Mouse (Mus musculus) erythroblast, embryonic 14.5 days (primary cell): ENCODE results near the gene Dnaja3. TPM values are rescaled to one million over a fixed set of nuclear protein-coding genes. Genes with fewer than 3 reads are reported as not detected.

Source experiments
- H3K27me3 ChIP-seq: 2 replicates; pipeline ENCODE4 v1.6.1; 2012; ENCODE audit warnings: inconsistent platforms; ENCODE audit not compliant: control insufficient read depth
- H3K36me3 ChIP-seq: 2 replicates; pipeline ENCODE4 v1.6.1; 2012; ENCODE audit warnings: mild to moderate bottlenecking, inconsistent platforms; ENCODE audit not compliant: control insufficient read depth
- H3K4me1 ChIP-seq: 2 replicates; pipeline ENCODE4 v1.6.1; 2012; ENCODE audit warnings: inconsistent platforms; ENCODE audit not compliant: control insufficient read depth
- H3K4me3 ChIP-seq: replicated peaks from 2 replicates; pipeline ENCODE3; 2012; ENCODE audit warnings: moderate library complexity, mild to moderate bottlenecking, inconsistent platforms
- H3K9me3 ChIP-seq: 2 replicates; pipeline ENCODE4 v1.6.1; 2012; ENCODE audit warnings: low read length, inconsistent platforms, mixed read lengths; ENCODE audit not compliant: control insufficient read depth
- GATA1 ChIP-seq: IDR thresholded peaks from 2 replicates; pipeline ENCODE4 v1.6.1; 2012; ENCODE audit warnings: low read length, inconsistent platforms, mixed read lengths
- TAL1 ChIP-seq: IDR thresholded peaks from 3 replicates; pipeline ENCODE4 v1.6.1; 2012; ENCODE audit warnings: low read length, inconsistent platforms, mixed read lengths
- polyA plus RNA-seq: library from polyadenylated mRNA; stranded (reverse); fragments of >175 nt; gene quantifications from 2 replicates; pipeline ENCODE4 v1.2.3, GENCODE M21; 2012

Gene Dnaja3
- polyA plus RNA-seq, 1 experiment, result 0.66 TPM

GRCm38 (mm10) chr16:4605514-4606131 is 34.2 kb upstream of the Dnaja3 start:
- Histone ChIP-seq H3K36me3 (no peaks in the 10 kb centered on the region; the same call in 1 of the 2 replicates), H3K4me1 (peaks cover 28% of the 10 kb centered on the region), H3K4me3 (no peak overlapping the region), H3K27me3 (no peaks in the 10 kb centered on the region), H3K9me3 (no peaks in the 10 kb centered on the region)
- TF ChIP-seq TAL1 (no peak), GATA1 (no peak)

- Histone ChIP-seq H3K9me3 (no peaks in the 10 kb centered on the region), H3K4me3 (no peak overlapping the region), H3K27me3 (no peaks in the 10 kb centered on the region), H3K36me3 (peaks cover 5% of the 10 kb centered on the region; the same call in 1 of the 2 replicates), H3K4me1 (peaks cover 23% of the 10 kb centered on the region)
- TF ChIP-seq TAL1, result no peak
- no peak for TF ChIP-seq GATA1
These were observed 33.2 kb upstream of the Dnaja3 start for GRCm38 (mm10) chr16:4606431-4607084.

DNA sequence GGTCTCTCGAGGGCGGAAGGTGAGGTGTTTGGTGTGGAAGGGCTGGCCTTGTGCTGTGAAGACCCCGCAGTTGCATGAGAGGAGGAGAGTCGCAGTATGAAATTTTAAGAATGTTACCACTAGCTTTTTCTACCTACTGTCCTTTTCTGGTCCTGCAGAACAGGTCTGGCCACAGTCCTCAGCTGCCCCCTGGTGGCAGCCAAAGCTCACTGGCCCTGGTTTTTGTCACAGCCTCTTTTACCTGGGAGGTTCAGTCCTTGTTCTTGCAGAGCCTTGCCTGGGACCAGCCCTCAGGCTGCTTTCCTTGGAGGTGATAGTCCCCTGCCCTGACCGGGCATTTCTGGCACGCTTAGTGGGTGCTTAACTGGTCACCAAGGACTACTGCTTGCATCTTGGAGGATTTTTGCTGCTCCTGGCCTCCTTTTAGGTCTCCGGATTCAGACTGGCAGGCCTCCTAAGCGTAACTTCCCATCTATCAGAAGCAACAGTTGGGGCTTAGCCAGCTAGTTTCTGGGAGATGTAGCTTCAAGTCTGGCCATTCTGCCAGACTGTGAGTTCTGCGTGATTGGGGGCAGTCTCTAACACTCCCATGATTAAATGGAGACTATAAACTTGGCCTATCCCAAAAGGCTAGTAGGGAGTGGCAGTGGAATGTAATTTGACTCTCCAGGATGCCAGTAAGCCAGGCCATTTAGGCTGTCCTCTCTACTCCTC is 31.8 kb upstream of the Dnaja3 start:
- TF ChIP-seq GATA1, result no peak
- TF ChIP-seq TAL1, result no peak
- no peaks in the 10 kb centered on the region for H3K9me3 ChIP-seq
- no peak overlapping the region for H3K4me3 ChIP-seq
- H3K4me1 ChIP-seq, result peaks cover 15% of the 10 kb centered on the region
- H3K27me3 ChIP-seq, result no peaks in the 10 kb centered on the region
- H3K36me3 ChIP-seq, result peaks cover 11% of the 10 kb centered on the region; the same call in 1 of the 2 replicates

GRCm38 (mm10) chr16:4608532-4609059 is 31.2 kb upstream of the Dnaja3 start:
- TF ChIP-seq TAL1 (no peak), GATA1 (no peak)
- no peaks in the 10 kb centered on the region for H3K9me3 ChIP-seq
- no peak overlapping the region for H3K4me3 ChIP-seq
- H3K36me3 ChIP-seq, result peaks cover 18% of the 10 kb centered on the region
- H3K27me3 ChIP-seq, result no peaks in the 10 kb centered on the region
- peaks cover 13% of the 10 kb centered on the region for H3K4me1 ChIP-seq

DNA sequence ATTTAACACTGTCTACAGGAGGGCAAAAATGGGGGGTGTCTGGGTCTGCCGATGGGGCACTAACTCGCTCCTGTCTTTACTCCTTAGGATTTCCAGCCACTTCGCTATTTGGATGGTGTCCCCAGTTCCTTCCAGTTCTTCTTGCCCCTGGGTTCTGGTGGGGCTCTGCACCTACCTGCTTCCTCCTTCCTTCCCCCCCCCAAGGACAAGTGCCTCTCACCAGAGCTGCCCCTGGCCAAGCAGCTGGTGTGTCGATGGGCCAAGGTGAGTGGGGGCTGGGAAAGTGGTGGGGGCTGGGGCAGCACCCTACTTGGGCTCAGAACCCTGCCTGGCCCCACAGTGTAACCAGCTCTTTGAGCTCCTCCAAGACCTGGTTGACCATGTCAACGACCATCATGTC is 28.6 kb upstream of the Dnaja3 start:
- Histone ChIP-seq H3K27me3 (no peaks in the 10 kb centered on the region), H3K9me3 (no peaks in the 10 kb centered on the region), H3K4me1 (peaks cover 6% of the 10 kb centered on the region), H3K4me3 (no peak overlapping the region), H3K36me3 (peaks cover 44% of the 10 kb centered on the region)
- TF ChIP-seq GATA1 (no peak), TAL1 (no peak)

DNA sequence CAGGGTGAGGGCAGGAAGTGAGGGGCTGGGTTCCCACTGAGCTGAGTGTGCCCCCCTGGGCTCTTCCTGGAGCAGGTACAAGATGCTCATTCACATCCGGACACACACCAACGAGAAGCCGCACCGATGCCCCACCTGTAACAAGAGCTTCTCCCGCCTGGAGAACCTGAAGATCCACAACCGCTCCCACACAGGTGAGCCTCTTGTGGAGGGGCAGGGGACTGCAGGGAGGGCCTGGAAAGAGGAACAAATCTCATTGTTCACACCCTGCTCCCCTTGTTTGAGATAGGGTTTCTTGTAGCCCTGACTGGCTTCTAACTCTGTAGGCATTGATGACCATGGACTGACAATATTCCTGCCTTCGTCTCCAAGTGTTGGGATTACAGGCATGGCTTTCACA is 28.1 kb upstream of the Dnaja3 start:
- TF ChIP-seq GATA1, result no peak
- no peak for TF ChIP-seq TAL1
- peaks cover 2% of the 10 kb centered on the region; the same call in 1 of the 2 replicates for H3K4me1 ChIP-seq
- H3K9me3 ChIP-seq, result no peaks in the 10 kb centered on the region
- H3K36me3 ChIP-seq, result peaks cover 48% of the 10 kb centered on the region
- H3K27me3 ChIP-seq, result no peaks in the 10 kb centered on the region
- no peak overlapping the region for H3K4me3 ChIP-seq

DNA sequence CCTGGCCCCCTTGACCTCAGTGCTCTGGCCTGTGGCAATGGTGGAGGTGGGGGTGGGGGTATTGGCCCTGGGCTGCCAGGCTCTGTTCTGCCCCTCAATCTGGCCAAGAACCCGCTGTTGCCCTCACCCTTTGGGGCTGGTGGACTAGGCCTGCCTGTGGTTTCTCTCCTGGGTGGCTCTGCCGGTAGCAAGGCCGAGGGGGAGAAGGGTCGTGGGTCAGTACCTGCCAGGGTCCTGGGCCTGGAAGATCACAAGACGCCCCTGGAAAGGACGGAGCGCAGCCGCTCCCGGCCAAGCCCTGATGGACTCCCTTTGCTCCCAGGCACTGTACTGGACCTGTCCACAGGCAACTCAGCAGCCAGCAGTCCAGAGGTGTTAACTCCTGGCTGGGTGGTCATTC is 26.1 kb upstream of the Dnaja3 start:
- H3K27me3 ChIP-seq, result no peaks in the 10 kb centered on the region
- no peak for TF ChIP-seq GATA1
- no peak for TF ChIP-seq TAL1
- no peak overlapping the region for H3K4me3 ChIP-seq
- H3K4me1 ChIP-seq, result no peaks in the 10 kb centered on the region
- H3K36me3 ChIP-seq, result peaks cover 69% of the 10 kb centered on the region
- no peaks in the 10 kb centered on the region for H3K9me3 ChIP-seq

- peaks cover 73% of the 10 kb centered on the region for H3K36me3 ChIP-seq
- no peaks in the 10 kb centered on the region for H3K27me3 ChIP-seq
- no peak overlapping the region for H3K4me3 ChIP-seq
- no peaks in the 10 kb centered on the region for H3K9me3 ChIP-seq
- TF ChIP-seq TAL1 (no peak), GATA1 (no peak)
- H3K4me1 ChIP-seq, result no peaks in the 10 kb centered on the region; the same call in 1 of the 2 replicates
These were observed 25.1 kb upstream of the Dnaja3 start for GRCm38 (mm10) chr16:4614639-4615038.

DNA sequence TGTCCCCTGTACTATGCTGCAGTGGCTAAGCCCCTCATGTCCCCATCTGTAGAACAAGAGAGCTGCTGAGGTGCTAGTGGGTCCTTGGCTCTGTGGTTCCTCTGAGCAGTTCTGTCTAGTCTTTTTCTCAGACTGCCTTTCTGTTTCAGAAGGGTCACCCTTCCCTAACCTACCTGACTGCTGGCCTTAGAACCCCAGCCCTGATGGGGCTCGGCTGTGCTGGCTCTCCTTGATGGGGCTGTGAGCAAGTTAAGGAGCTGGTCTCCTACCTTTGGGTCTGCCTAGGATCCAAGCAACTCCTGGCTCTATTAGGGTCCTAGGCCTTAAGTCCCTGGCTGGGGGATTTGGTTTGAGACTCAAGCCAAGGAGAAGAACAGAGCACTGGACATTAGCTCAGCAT is 24.5 kb upstream of the Dnaja3 start:
- no peaks in the 10 kb centered on the region for H3K27me3 ChIP-seq
- H3K4me1 ChIP-seq, result peaks cover 2% of the 10 kb centered on the region
- peaks cover 78% of the 10 kb centered on the region for H3K36me3 ChIP-seq
- no peaks in the 10 kb centered on the region for H3K9me3 ChIP-seq
- TF ChIP-seq GATA1, result no peak
- no peak for TF ChIP-seq TAL1
- H3K4me3 ChIP-seq, result no peak overlapping the region
